Mouse (Mus musculus) retina, embryonic 14.5 days (tissue): ENCODE data around the gene Itpk1.
"Not testable (repeated sequence)": the region's sequence is repeated elsewhere in the genome, so short reads cannot be mapped to it uniquely, and the experiment has no call there.

ENCODE experiments used
- DNase-seq: peaks from one replicate; pipeline ENCODE4 v3.0.0-alpha.2; 2015; ENCODE audit warnings: low spot score

Itpk1 gene

DNA sequence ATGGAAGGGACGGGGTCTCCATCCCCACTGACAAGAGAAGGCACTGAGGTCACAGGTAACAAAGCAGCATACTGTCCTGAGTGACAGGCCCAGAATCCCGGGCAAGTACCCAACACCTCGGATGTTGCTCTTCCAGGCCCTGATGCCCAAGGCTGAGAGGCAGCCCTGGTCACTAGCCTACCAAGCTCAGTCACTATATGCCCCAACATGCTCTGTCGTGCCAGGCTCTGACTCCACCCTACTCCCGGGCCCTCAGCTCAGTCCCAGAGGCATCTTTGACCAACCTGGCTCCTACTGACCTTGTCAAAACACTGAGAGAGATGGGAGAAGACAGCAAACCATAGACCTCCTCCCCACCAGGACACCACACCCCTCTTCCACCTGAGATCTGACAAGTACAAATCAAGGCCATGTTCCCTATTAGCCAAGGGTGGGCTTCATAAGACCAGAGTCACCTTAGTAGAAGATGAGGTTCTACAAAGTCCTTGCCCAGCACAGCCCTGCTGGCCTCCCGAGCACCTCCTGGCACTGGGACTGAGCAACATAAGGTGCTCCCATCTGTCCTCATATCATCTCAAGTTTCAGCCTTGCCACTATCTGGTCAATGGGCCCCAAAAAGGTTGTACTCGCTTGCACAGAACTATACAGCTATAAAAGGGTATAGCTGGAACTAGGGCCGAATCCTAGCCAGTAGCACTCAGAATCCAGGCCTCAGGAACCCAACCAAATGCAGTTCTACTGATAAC, 43.7 kb downstream of the Itpk1 start:
- no peak for DNase-seq

DNA sequence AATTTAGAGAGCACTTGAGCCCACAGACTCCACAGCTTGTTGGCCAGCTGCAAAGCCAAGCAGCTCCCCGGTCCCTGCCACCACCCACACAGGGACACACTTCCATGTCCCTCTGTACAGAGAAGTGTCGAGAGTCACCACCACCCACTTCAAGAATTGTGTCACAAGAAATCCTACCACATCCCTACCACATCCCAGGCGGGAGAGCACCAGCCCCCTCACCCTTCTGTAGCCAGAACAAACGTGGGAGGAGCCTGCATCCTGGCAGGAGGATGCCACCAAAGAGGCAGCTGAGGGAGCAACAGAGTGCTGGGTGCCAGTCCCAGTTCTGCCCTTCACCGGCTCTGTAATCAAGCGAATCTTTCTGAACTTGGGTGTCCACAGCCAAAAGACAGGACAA, 51.7 kb downstream of the Itpk1 start:
- DNase-seq = no peak

DNA sequence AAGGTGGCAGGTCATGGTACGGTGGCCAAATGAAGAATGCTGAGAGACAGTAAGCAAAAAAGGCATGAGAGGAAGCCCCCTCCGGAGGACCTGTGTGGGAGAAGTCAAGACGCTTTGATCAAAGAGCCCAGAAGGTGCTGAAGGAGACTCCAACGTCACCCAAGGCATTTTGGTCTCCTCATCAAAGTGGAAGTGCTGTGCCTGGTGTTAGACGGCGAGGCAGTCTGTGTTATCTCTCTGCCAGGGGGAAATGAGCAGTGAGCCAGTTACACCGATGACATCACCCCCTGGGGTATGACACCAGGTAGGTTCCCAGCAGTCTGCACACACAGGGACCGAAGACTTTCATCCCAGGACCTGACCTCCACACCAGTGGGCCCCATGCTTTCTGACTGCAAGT, 52.3 kb downstream of the Itpk1 start:
- DNase-seq = no peak

DNA sequence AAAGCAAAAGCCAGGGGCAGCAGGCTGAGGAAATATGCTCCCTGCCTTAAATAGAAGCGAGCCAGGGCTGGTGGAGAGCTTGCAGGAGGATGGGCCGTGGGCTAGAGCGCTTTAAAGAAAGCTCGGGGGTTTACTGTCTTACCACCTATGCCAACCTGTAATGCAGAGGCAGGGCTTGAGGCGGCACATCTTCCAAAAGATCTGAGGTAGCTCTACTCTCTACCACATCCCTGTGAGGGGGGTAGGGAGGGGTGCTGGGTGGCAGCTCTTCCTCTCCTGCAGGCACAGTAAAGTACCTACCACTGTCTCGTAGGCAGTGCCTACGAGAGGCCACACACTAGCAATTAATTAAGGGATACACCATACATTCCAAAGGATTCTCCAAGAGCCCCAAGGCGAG, 52.9 kb downstream of the Itpk1 start:
- no peak for DNase-seq

DNA sequence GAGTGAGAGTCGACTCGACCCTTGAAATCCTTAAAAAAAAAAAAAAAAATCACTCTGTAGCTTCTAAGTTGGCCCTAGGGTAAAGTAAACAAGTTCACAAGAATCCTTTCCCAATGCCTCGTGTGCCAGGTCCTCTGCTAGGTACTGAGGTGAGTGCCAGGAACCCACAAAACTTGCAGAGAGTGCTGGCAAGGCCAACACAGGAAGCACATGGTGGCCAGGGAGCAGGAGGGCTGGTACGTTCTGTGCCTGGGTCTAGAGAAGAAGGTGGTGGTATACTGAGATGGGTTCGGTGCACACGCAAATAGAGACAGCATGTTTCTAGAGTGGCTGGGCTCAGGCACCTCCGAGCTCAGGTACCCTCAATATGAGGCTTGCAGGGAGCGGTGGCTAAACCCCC, 53.3 kb downstream of the Itpk1 start:
- no peak for DNase-seq

DNA sequence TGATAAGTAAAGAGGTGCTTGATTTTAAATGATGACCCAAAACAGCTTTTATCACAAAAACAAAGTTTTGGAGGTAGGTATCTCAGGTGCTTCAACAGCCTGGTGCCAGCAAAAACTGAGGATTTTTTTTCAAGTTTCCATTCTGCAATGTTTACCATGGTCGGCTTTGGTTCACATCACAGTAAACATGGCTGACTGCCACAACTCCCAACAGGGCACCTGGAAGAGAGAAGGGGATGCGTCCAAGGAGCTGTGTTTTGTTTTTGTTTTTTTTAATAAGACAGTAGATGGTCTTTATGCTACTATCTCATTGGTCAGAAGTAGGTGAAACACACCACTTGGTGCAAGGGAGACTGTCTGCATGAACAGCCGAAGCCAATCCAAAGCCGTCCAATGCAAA, 54.1 kb downstream of the Itpk1 start:
- DNase-seq = no peak

DNA sequence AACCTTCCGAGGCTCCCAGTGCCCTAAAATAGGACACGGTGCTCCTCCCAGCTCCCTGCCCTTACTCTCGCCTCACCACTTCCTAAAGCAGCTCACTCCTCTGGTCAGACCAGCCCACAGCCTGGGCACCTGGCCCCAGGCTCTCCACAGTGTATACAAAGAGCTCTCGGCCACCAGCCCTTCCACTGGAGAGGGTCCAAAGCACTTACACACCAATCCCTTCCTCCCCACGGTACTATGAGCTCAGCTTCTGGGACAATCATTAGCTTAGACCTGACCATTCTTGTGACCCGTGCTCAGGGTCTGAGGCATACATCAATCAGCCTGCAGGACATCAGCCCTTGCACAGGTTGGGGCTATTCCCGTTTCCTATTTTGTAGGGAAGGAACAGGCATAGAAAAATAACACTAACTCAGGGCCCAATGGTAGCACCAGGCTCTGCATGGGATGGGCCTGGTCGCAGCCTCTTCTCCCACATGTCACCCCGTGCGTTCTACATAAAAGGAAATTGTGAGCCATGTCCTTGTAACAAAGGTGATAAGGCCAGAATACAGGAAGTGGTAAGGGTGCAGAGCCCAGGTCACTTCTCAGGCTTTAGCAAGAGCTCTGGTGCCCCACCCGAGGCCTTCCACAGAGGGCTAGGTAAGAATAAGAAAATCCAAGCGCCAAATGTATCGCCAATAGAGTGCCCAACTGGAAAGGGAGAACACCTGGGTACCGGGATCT, 56.7 kb downstream of the Itpk1 start:
- no peak for DNase-seq

DNA sequence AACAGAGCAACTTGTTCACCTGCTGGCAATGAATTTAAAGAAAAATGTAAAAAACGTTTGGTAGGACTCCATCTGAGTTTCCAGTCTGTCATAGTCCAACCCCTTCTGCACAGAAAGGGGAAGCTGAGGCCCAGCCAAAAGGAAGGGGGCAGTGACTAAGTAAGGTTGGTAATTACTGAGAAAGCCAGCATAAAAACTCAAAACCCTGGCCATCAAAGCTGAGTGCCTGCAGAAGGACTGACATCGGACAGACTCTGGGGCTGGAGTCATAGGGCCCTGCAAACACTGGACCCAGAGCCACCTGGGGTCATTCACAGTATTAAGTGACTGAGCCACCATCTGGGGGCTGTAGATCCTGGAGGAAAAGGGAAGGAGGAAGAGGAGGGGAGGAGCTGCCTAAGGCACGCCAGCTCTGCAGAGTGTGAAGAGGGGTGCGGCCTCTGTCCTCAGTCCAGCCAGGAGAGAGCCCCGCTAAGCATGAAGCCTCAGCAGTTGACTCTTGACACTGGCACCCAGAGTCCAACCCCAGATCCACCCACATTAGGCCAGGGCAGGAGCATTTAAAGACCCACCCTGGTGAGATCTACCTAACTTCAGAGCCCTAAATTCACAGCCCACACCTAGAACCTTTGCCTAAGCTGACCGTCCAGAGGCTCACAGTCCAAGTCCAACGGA, 58.0 kb downstream of the Itpk1 start:
- no peak for DNase-seq

DNA sequence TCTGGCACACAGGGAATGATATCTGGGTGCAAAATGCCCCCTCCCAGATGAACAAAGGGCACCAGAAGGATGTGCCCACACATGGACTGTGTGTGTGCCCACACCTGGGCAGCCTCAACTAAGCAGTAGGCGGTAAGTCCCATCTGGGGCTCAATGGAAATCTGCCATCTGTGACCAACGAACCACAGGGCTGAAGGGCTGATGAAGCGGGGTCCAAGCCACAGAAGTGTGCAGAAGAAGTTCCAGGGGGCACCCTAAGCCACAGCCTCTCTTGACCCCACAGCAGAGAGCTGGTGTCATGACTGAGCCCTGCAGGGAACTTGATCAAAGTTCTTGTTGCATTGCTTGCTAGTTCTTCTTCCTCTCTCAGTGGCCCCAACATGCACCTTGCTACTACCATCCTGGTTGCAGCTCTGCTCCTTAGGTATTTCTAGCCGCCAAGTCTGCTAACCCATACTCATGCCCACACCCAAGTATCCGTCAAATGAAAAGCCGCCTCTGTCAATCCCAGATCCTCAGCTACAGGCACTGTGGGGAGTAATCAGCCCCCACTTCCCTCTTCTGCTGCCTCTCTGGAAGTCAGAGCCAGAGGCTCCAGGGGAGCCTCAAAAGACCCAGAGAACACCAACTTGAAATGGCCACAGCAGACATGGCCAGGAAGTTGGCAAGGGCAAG, 58.7 kb downstream of the Itpk1 start:
- DNase-seq = no peak

DNA sequence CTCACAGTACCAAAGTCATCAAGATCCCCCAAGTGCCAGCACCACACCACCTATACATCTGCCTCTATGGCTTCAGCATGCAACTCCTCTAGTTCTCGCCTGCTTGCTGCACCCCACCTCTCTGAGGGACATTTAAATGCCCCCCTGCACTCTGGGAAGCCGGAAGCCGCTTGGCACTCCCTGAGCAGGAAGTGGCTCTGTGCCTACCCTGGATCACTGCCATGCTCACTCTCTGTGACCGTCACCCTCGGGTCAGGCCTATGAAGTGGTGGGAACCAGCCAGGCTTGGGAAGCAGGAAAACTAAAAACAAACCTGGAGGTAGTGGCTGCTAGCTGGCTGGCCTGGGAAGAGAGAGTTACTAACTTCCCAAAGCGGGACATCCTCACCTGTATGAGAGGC, 61.4 kb downstream of the Itpk1 start:
- no peak for DNase-seq

DNA sequence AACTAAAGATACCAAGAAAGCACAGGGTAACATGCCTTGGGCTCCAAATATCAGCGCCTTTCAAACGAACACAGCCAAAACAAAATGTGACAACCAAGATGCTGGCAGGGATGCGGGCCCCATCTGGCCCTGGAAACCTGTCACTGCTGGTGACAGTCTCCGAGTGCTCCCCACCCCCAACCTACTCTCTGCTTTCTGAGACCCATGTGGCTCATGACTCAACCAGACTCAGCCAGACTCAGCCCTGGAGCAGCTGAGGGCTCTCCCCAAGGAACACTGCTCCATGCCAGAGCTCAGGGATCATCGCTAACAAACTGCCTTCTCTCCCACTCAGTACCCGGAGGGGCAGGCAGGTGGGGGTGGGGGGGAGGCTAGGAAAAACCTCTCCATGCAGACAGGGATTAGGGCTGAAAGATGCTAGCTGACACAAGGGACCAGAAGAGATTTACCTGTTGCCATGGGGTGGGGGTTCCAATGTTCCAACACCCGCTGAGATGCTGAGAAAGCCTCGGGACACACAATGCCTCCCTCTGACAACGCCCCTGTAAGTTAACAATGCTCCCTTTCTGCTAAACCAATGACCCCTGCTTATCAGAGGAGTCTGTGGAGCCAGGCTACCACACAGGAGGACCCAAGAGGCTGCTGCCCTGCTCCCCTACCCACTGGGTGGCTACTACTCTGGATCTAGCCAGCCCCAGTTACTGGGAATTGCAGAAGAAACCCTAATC, 64.1 kb downstream of the Itpk1 start:
- peak; percentile 71 for DNase-seq

DNA sequence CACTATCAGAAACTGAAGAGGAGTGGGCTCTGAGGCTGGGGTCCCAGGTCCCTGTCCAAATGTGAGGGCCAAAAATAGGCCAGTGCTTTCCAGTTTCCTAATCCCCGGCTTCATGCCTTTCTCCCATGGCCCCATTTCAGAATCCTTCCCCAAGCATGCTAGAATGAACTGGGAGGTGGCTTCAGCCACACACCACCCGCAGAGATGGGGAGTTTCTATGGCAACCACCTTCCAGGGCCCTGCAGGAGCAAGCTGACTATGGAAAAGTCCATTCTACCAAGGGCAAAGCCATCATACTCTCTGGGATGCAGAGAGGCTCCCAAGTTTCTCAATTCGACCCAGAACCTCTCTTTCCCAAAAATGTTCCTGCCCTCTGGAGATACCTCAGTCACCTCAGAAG, 65.9 kb downstream of the Itpk1 start:
- DNase-seq = no peak

DNA sequence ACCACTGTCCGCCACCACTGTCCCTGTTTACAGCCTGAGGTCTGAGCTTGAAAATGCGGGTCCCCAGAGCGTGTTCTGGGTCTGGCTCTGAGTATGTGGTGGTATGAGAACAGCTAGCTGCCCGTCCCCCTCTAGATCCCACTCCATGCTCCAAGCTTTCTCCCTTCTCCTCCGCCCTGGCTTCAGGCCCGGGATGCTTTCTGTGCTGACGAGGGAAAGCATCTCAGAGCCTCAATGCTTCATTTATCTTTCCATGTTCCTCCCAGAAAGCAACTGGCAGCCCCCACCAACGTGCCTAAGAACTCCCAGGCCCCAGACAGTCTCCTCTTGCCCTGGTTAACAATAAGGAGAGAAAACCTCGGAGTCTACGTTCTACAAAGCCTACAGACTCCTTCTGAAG, 67.5 kb downstream of the Itpk1 start:
- no peak for DNase-seq

DNA sequence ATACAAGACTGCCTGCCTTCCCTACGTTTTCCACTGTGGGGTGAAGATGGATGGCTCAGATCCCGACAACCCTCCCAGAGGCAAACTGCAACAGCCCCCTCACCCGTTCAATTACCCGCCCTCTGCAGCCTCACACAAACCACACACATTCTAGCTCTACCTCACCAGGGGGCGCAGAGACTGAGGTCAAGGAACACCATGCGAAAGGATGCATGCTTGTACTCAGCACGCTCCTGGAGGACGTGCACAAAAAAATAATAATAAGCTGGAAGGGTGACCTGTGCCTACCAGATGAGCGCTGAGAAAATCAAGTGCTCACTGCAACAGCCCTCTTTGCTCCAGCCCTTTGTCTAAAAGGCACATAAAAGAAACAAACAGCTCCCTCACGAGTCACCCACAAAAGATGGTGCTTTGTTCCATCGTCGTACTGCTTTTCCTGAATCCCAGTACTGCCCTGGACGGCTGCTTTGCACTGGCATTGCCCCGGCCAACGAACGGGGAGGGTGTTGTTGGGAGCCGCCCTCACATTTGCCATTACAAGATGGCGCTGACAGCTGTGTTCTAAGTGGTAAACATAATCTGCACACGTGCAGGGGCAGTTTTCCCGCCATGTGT, 70.2 kb downstream of the Itpk1 start:
- DNase-seq = no peak

DNA sequence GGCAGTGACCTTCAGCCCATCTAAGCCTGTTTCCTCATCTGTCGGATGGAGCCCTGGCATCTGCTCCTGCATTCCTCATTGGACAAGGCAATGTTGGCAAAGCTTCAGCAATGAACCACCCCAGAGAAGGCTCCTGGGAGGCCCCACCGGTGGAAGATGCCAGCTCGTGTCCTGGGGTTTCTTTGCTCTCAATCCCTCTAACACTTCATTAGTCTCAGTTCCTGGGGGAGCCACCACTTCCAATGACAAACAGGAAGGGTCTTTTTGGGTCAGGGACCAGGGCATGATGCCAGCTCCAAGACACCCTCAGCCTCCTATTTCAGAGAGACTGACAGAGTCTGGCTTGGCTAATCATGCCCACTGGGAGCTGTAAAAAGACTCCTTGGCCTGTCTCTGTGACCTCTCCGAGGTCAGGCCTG, 71.6 kb downstream of the Itpk1 start:
- DNase-seq = no peak

DNA sequence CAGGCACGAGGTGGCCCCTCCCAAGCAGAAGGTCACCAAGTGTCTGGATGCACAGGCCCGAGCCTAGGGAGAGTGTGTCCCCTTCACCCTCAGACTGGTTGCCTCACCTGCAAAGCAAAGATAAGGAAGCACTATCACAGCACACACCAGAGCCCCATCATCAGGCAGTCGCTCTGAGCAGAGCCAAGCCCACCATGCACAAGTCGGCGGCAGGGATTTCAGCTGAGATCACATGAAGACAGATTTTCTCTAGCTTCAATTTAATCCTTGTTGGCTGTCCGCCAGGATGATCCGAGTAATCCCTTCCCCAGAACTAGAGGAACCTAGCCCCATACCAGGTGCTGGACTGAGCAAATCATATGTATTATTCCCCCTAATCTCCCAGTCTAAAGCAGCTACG, 73.0 kb downstream of the Itpk1 start:
- peak; percentile 61 for DNase-seq

DNA sequence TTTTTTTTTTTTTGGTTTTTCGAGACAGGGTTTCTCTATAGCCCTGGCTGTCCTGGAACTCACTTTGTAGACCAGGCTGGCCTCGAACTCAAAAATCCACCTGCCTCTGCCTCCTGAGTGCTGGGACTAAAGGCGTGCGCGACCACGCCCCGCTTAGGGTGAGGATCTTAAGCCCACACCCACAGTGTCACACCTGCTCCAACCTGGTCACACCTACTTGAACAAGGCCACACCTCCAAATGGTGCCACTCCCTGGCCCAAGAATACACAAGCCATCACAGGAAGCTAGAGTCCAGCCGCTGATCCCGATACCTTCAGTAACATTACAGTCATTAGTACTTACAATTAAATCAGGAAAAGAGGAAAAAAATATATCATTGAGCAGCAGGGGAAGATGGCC, 74.3 kb downstream of the Itpk1 start:
- not testable (repeated sequence) for DNase-seq

DNA sequence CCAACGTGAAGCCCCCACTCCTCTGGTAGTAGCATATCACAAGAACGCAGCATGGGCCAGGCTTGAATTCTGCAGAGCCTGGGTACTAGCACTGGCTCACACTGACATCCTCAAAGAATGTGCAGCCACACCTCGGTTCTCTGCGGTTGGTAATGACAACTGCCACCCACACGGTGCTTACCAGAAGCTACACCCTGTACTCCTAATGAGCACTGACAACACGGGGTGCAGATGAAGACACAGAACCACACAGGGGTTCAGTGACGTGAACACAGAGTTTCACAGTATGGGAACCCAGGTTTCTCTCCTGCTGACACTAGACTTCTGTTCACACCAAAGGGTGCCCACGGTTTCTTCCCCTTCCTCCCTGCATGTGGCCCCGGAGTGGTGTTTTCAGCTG, 76.5 kb downstream of the Itpk1 start:
- no peak for DNase-seq

DNA sequence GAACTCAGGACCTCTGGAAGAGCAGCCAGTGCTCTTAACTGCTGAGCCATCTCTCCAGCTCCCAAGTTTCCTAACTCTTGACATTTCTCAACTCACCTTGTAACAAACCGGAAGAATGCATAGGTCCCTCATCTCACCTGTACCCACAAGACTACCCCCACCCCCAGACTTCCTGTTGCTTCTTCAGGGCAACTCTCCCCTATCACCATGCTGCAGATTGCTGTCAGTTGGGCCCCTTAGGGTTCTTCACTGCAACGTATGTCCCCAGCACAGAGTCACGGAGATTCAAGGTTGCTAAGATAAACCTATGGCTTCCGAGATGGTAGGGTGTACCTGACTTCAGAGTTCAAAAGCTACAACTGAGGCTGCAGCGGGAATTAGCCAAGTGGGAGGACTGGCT, 77.2 kb downstream of the Itpk1 start:
- DNase-seq = no peak

DNA sequence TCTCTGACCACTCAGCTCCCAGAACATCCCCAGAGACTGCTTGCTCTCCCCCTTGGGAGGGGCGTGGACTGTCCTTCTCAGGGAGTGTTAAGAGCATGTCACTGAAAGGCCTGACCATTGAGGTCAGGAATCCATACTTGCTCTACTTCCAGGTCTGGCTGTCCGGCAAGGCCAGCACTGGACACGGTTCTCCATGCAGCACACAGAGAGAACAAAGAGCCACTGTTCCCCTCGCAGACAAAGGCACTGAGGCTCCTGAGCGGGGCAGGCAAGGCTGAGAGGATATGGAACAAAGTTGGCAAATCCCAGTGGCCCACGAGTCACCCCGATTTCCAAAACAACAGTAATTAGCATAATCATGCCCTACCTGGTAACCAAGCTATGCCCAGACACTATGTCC, 77.9 kb downstream of the Itpk1 start:
- DNase-seq = peak; percentile 36

DNA sequence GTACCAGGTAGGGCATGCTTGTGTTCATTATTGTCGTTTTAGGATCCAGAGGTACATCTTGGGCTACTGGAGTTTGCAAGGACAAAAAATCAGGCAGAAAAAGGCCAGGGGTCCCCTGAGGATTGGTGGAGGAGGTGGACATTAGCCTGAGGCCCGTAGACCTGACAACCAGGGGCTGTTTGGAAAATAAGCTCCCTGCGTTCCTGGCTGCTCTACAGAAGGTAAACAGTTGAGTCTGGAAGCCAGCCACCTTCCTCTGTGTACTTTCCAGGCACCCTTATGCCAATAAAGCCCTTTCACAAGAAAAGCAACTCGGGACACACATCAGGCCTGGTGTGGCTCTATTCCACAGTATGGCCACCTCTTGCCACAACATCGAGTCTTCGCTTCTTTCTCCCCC, 79.0 kb downstream of the Itpk1 start:
- no peak for DNase-seq

DNA sequence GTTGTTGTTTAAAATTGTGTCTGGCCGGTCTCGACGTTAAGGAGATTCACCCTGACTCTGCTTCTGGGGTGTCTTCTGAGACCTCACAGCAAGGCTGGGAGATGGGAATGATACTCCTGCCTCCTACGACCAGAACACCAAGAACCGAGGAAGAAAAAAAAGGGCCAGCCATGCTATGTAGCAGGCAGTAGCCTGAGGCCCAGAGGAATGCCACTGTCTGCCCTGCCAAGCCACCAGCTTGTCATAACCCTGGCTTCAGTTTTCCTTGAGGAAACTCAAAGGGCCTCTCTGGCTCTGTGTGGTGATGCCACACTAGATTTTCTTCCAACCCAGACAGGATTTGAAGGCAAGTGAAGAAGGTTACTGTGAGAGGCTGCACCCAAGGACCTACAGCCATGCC, 79.6 kb downstream of the Itpk1 start:
- no peak for DNase-seq
